Mouse (Mus musculus): ENCODE results near the gene Plin4. TPM values are rescaled to one million over a fixed set of nuclear protein-coding genes. Genes with fewer than 3 reads are reported as not detected.
"Not testable (repeated sequence)": the region's sequence is repeated elsewhere in the genome, so short reads cannot be mapped to it uniquely, and the experiment has no call there.

Plin4 gene
- total RNA-seq, 2 experiments from 2014 or later = 1.3 to 2.5 TPM

GRCm38 (mm10) chr17:56126175-56126574 is 16.6 kb upstream of the Plin4 start:
- DNase-seq (ENCODE audit: low spot score in 2 of 2) = no peak

GRCm38 (mm10) chr17:56125276-56125630 is 15.7 kb upstream of the Plin4 start:
- no peak for DNase-seq (ENCODE audit: low spot score in 2 of 2)

GRCm38 (mm10) chr17:56124377-56125275 is 15.0 kb upstream of the Plin4 start:
- DNase-seq (ENCODE audit: low spot score in 2 of 2) = no peak

- DNase-seq (ENCODE audit: low spot score in 2 of 2) = no peak
Observed at GRCm38 (mm10) chr17:56123681-56124340, 14.2 kb upstream of the Plin4 start.

GRCm38 (mm10) chr17:56123161-56123560 is 13.6 kb upstream of the Plin4 start:
- DNase-seq (ENCODE audit: low spot score in 2 of 2) = no peak

- DNase-seq (ENCODE audit: low spot score in 2 of 2) = no peak
Observed at GRCm38 (mm10) chr17:56121826-56122225, 12.2 kb upstream of the Plin4 start, which contains the start of gene Lrg1. TSS of gene Lrg1 (minus strand) at chr17:56122001.

- no peak for DNase-seq (ENCODE audit: low spot score in 2 of 2)
Observed at GRCm38 (mm10) chr17:56119981-56120880, 10.6 kb upstream of the Plin4 start.

- DNase-seq (ENCODE audit: low spot score in 2 of 2) = no peak
Observed at GRCm38 (mm10) chr17:56119431-56119830, 9.8 kb upstream of the Plin4 start.

GRCm38 (mm10) chr17:56117251-56117710 is 7.7 kb upstream of the Plin4 start, which contains the start of gene Plin5:
TSS of gene Plin5 (minus strand) at chr17:56117596.
- DNase-seq (ENCODE audit: low spot score in 2 of 2) = peak in 1 of 2 experiments; percentile 42

- DNase-seq (ENCODE audit: low spot score in 2 of 2) = no peak
Observed at GRCm38 (mm10) chr17:56116193-56116592, 6.6 kb upstream of the Plin4 start.

- DNase-seq (ENCODE audit: low spot score in 2 of 2) = no peak
Observed at GRCm38 (mm10) chr17:56112743-56113142, 3.1 kb upstream of the Plin4 start.

GRCm38 (mm10) chr17:56111864-56112263 is 2.3 kb upstream of the Plin4 start:
- peak in 1 of 2 experiments; percentile 74 for DNase-seq (ENCODE audit: low spot score in 2 of 2)

GRCm38 (mm10) chr17:56111021-56111420 is 1.4 kb upstream of the Plin4 start:
- no peak for DNase-seq (ENCODE audit: low spot score in 2 of 2)

- peak in 1 of 2 experiments; percentile 60 for DNase-seq (ENCODE audit: low spot score in 2 of 2)
Observed at GRCm38 (mm10) chr17:56110571-56110970, 968 bp upstream of the Plin4 start.

- DNase-seq (ENCODE audit: low spot score in 2 of 2) = peak in 1 of 2 experiments; percentile 79
Observed at GRCm38 (mm10) chr17:56108334-56109044, 1.1 kb downstream of the Plin4 start.

- DNase-seq (ENCODE audit: low spot score in 2 of 2) = no peak
Observed at GRCm38 (mm10) chr17:56107736-56108135, 1.9 kb downstream of the Plin4 start.

- no peak for DNase-seq (ENCODE audit: low spot score in 2 of 2)
Observed at GRCm38 (mm10) chr17:56106981-56107380, 2.6 kb downstream of the Plin4 start.

- not testable (repeated sequence) for DNase-seq (ENCODE audit: low spot score in 2 of 2)
Observed at GRCm38 (mm10) chr17:56106436-56106835, 3.2 kb downstream of the Plin4 start.

- not testable (repeated sequence) for DNase-seq (ENCODE audit: low spot score in 2 of 2)
Observed at GRCm38 (mm10) chr17:56104821-56105220, 4.8 kb downstream of the Plin4 start.

Data from layer of hippocampus, postnatal 14 days (tissue).